Mouse (Mus musculus): ENCODE results near the gene 9130213A22Rik. TPM values are rescaled to one million over a fixed set of nuclear protein-coding genes. Genes with fewer than 3 reads are reported as not detected.
"Not testable (repeated sequence)": the region's sequence is repeated elsewhere in the genome, so short reads cannot be mapped to it uniquely, and the experiment has no call there.

The 9130213A22Rik gene
- total and polyA plus RNA-seq, 2 experiments from 2014 or later: 1.0 to 1.2 TPM

- peak overlapping the region; percentile 61 for H3K9ac ChIP-seq (replicated peaks; ENCODE audit: low read length, poor library complexity, severe bottlenecking)
- DNase-seq (ENCODE audit: low spot score) (no peak), ATAC-seq (ENCODE audit: low FRiP score) (no peak)
- H3K9me3 ChIP-seq (ENCODE audit: low read length): no peaks in the 10 kb centered on the region
- H3K4me1 ChIP-seq (ENCODE audit: insufficient read depth, low read length): peaks cover 25% of the 10 kb centered on the region
- 2% methylated on average over 27 of the region's 27 CpGs for WGBS
- 0 out of 2 replicates have a peak, but pooled peaks cover 6% of the 10 kb centered on the region for H3K36me3 ChIP-seq (ENCODE audit: insufficient read depth, low read length)
- peak overlapping the region; percentile 44 for H3K4me3 ChIP-seq (ENCODE audit: low read depth, low read length)
- H3K4me2 ChIP-seq (ENCODE audit: low read depth, low read length, poor library complexity, severe bottlenecking): peak overlapping the region; percentile 94
- H3K27me3 ChIP-seq (ENCODE audit: insufficient read depth, low read length): no peaks in the 10 kb centered on the region
- H3K27ac ChIP-seq (ENCODE audit: low read depth, low read length): peak overlapping the region; percentile 83
- no peak for TF ChIP-seq CTCF (IDR thresholded peaks at IDR 0.05)
These were observed 26.7 kb downstream of the 9130213A22Rik start for GRCm38 (mm10) chr11:69095511-69096231.

GRCm38 (mm10) chr11:69094697-69095429 lies 27.5 kb downstream of the 9130213A22Rik start, which contains the start of gene Per1:
TSS of gene Per1 (plus strand) at chr11:69095217.
- ATAC-seq (ENCODE audit: low FRiP score) (peak; percentile 94), DNase-seq (ENCODE audit: low spot score) (peak; percentile 100)
- Histone ChIP-seq H3K4me3 (ENCODE audit: low read depth, low read length) (peak within 1 kb of the TSS; percentile 44), H3K27ac (ENCODE audit: low read depth, low read length) (peak within 1 kb of the TSS; percentile 88), H3K27me3 (ENCODE audit: insufficient read depth, low read length) (no peaks in the 10 kb centered on the region), H3K36me3 (ENCODE audit: insufficient read depth, low read length) (peaks cover 12% of the 10 kb centered on the region; the same call in 1 of the 2 replicates), H3K4me1 (ENCODE audit: insufficient read depth, low read length) (peaks cover 26% of the 10 kb centered on the region), H3K9ac (replicated peaks; ENCODE audit: low read length, poor library complexity, severe bottlenecking) (peak within 1 kb of the TSS; percentile 61), H3K9me3 (ENCODE audit: low read length) (no peaks in the 10 kb centered on the region), H3K4me2 (ENCODE audit: low read depth, low read length, poor library complexity, severe bottlenecking) (peak within 1 kb of the TSS; percentile 94)
- WGBS: 1% methylated on average over 37 of the region's 37 CpGs
- TF ChIP-seq CTCF (IDR thresholded peaks at IDR 0.05): no peak

GRCm38 (mm10) chr11:69093856-69094255 lies 28.5 kb downstream of the 9130213A22Rik start:
- H3K27me3 ChIP-seq (ENCODE audit: insufficient read depth, low read length); H3K4me2 ChIP-seq (ENCODE audit: low read depth, low read length, poor library complexity, severe bottlenecking); DNase-seq (ENCODE audit: low spot score); H3K9me3 ChIP-seq (ENCODE audit: low read length); H3K9ac ChIP-seq (replicated peaks; ENCODE audit: low read length, poor library complexity, severe bottlenecking); ATAC-seq (ENCODE audit: low FRiP score); H3K4me3 ChIP-seq (ENCODE audit: low read depth, low read length): not testable (repeated sequence)
- Histone ChIP-seq H3K27ac (ENCODE audit: low read depth, low read length) (peak overlapping the region; percentile 88; the same call in 1 of the 2 replicates), H3K36me3 (ENCODE audit: insufficient read depth, low read length) (peaks cover 13% of the 10 kb centered on the region; the same call in 1 of the 2 replicates), H3K4me1 (ENCODE audit: insufficient read depth, low read length) (peaks cover 33% of the 10 kb centered on the region)
- 85% methylated on average over 7 of the region's 7 CpGs for WGBS

GRCm38 (mm10) chr11:69092871-69093270 lies 29.5 kb downstream of the 9130213A22Rik start:
- Histone ChIP-seq H3K4me2 (ENCODE audit: low read depth, low read length, poor library complexity, severe bottlenecking) (no peak overlapping the region), H3K4me3 (ENCODE audit: low read depth, low read length) (no peak overlapping the region), H3K27me3 (ENCODE audit: insufficient read depth, low read length) (no peaks in the 10 kb centered on the region), H3K9ac (replicated peaks; ENCODE audit: low read length, poor library complexity, severe bottlenecking) (no peak overlapping the region), H3K36me3 (ENCODE audit: insufficient read depth, low read length) (peaks cover 13% of the 10 kb centered on the region; the same call in 1 of the 2 replicates), H3K4me1 (ENCODE audit: insufficient read depth, low read length) (peaks cover 24% of the 10 kb centered on the region; the same call in 1 of the 2 replicates), H3K9me3 (ENCODE audit: low read length) (no peaks in the 10 kb centered on the region), H3K27ac (ENCODE audit: low read depth, low read length) (no peak overlapping the region)
- ATAC-seq (ENCODE audit: low FRiP score): no peak
- DNase-seq (ENCODE audit: low spot score): no peak
- WGBS: 92% methylated on average over 4 of the region's 4 CpGs
- no peak for TF ChIP-seq CTCF (IDR thresholded peaks at IDR 0.05)

GRCm38 (mm10) chr11:69092386-69092751 lies 30.0 kb downstream of the 9130213A22Rik start:
- WGBS: 0% methylated on average over 3 of the region's 3 CpGs

More at GRCm38 (mm10) chr11:69092386-69092751, 30.0 kb downstream of the 9130213A22Rik start:
- Histone ChIP-seq H3K27ac (ENCODE audit: low read depth, low read length) (no peak overlapping the region), H3K4me2 (ENCODE audit: low read depth, low read length, poor library complexity, severe bottlenecking) (no peak overlapping the region), H3K4me3 (ENCODE audit: low read depth, low read length) (no peak overlapping the region), H3K9ac (replicated peaks; ENCODE audit: low read length, poor library complexity, severe bottlenecking) (no peak overlapping the region), H3K36me3 (ENCODE audit: insufficient read depth, low read length) (peaks cover 13% of the 10 kb centered on the region; the same call in 1 of the 2 replicates), H3K9me3 (ENCODE audit: low read length) (no peaks in the 10 kb centered on the region), H3K4me1 (ENCODE audit: insufficient read depth, low read length) (peaks cover 20% of the 10 kb centered on the region; the same call in 1 of the 2 replicates), H3K27me3 (ENCODE audit: insufficient read depth, low read length) (no peaks in the 10 kb centered on the region)
- peak; percentile 83 for TF ChIP-seq CTCF (IDR thresholded peaks at IDR 0.05)
- DNase-seq (ENCODE audit: low spot score) (peak; percentile 68), ATAC-seq (ENCODE audit: low FRiP score) (no peak)

Measured in midbrain, postnatal 0 days (tissue).